Mouse (Mus musculus) cerebellum, adult 11-12 months (tissue): ENCODE results near the gene BC030867.
A peak's percentile ranks its signal among the peaks of the same experiment; 100 is the strongest.

Source experiments
- DNase-seq: peaks from one replicate; pipeline ENCODE4 v3.0.0; 2022

BC030867 gene

GRCm38 (mm10) chr11:102248630-102249230, at the start of gene BC030867:
Gene BC030867, plus strand, starts transcription at chr11:102248882.
- DNase-seq: peak; percentile 84

GRCm38 (mm10) chr11:102199856-102200255, 48.8 kb upstream of the BC030867 start:
- peak; percentile 21 for DNase-seq

GRCm38 (mm10) chr11:102201408-102201821, 47.3 kb upstream of the BC030867 start:
- DNase-seq: no peak

GRCm38 (mm10) chr11:102206481-102206880, 42.2 kb upstream of the BC030867 start:
- no peak for DNase-seq

- DNase-seq: no peak
These were observed 40.6 kb upstream of the BC030867 start for GRCm38 (mm10) chr11:102207825-102208777.

GRCm38 (mm10) chr11:102208846-102209245, 39.8 kb upstream of the BC030867 start:
- DNase-seq: no peak

- peak; percentile 88 for DNase-seq
These were observed 38.9 kb upstream of the BC030867 start for GRCm38 (mm10) chr11:102209742-102210141.

- DNase-seq: no peak
These were observed 38.5 kb upstream of the BC030867 start for GRCm38 (mm10) chr11:102210185-102210584.

- no peak for DNase-seq
These were observed 37.7 kb upstream of the BC030867 start for GRCm38 (mm10) chr11:102211011-102211410.

GRCm38 (mm10) chr11:102211936-102212341, 36.7 kb upstream of the BC030867 start:
- peak; percentile 64 for DNase-seq

GRCm38 (mm10) chr11:102214430-102215156, 34.1 kb upstream of the BC030867 start:
- peak; percentile 66 for DNase-seq

GRCm38 (mm10) chr11:102215511-102215910, 33.2 kb upstream of the BC030867 start:
- DNase-seq: peak; percentile 27

- peak; percentile 64 for DNase-seq
These were observed 32.4 kb upstream of the BC030867 start for GRCm38 (mm10) chr11:102216056-102216885.

GRCm38 (mm10) chr11:102216886-102217240, 31.8 kb upstream of the BC030867 start:
- DNase-seq: peak; percentile 54

GRCm38 (mm10) chr11:102217396-102217795, 31.3 kb upstream of the BC030867 start:
- DNase-seq: peak; percentile 75

GRCm38 (mm10) chr11:102217876-102218430, 30.7 kb upstream of the BC030867 start:
- peak; percentile 46 for DNase-seq

GRCm38 (mm10) chr11:102218783-102219182, 29.9 kb upstream of the BC030867 start:
- DNase-seq: peak; percentile 95

GRCm38 (mm10) chr11:102219247-102219993, 29.3 kb upstream of the BC030867 start:
- DNase-seq: peak; percentile 76

GRCm38 (mm10) chr11:102219994-102220346, 28.7 kb upstream of the BC030867 start:
- DNase-seq: peak; percentile 77

- DNase-seq: peak; percentile 57
These were observed 28.2 kb upstream of the BC030867 start for GRCm38 (mm10) chr11:102220451-102220850.

- peak; percentile 42 for DNase-seq
These were observed 27.3 kb upstream of the BC030867 start for GRCm38 (mm10) chr11:102221243-102221953.
